Mouse (Mus musculus) intestine, postnatal 0 days (tissue): Measurements from ENCODE around the gene Gan. TPM values are rescaled to one million over a fixed set of nuclear protein-coding genes. Genes with fewer than 3 reads are reported as not detected.

Experiments
- ATAC-seq: fragments of 200-750 bp; cut with Nextera tagmentation; 2 replicates; pipeline ENCODE4 v1.8.0; 2017; ENCODE audit warnings: mild to moderate bottlenecking, moderate TSS enrichment, moderate library complexity
- H3K27ac ChIP-seq: fragments of 300-500 bp; sonication (generic); 2 replicates; pipeline ENCODE4 v1.5.1; 2014; ENCODE audit warnings: mild to moderate bottlenecking, low read depth, low read length, moderate library complexity
- H3K27me3 ChIP-seq: fragments of 300-500 bp; sonication (generic); replicated peaks from 2 replicates; pipeline ENCODE4 v1.6.1; 2014; ENCODE audit warnings: low read length, mixed read lengths; ENCODE audit not compliant: control insufficient read depth, insufficient read depth
- H3K36me3 ChIP-seq: fragments of 300-500 bp; sonication (generic); 2 replicates; pipeline ENCODE4 v1.6.1; 2014; ENCODE audit warnings: mild to moderate bottlenecking, moderate library complexity; ENCODE audit not compliant: control insufficient read depth, insufficient read depth
- H3K4me1 ChIP-seq: fragments of 300-500 bp; sonication (generic); replicated peaks from 2 replicates; pipeline ENCODE4 v1.6.1; 2014; ENCODE audit warnings: antibody characterized with exemption, low read length, mixed read lengths; ENCODE audit not compliant: control insufficient read depth, insufficient read depth
- H3K4me2 ChIP-seq: fragments of 300-500 bp; sonication (generic); replicated peaks from 2 replicates; pipeline ENCODE4 v1.6.1; 2014; ENCODE audit warnings: low read depth, mild to moderate bottlenecking, moderate library complexity
- H3K4me3 ChIP-seq: fragments of 300-500 bp; sonication (generic); 2 replicates; pipeline ENCODE4 v1.5.1; 2014; ENCODE audit warnings: low read depth, low read length
- H3K9ac ChIP-seq: fragments of 300-500 bp; sonication (generic); 2 replicates; pipeline ENCODE4 v1.6.1; 2014; ENCODE audit warnings: mild to moderate bottlenecking, low read depth, low read length
- H3K9me3 ChIP-seq: fragments of 300-500 bp; sonication (generic); 2 replicates; pipeline ENCODE4 v1.6.1; 2016; ENCODE audit warnings: mixed run types; ENCODE audit not compliant: control insufficient read depth
- CTCF ChIP-seq: sonication (generic); IDR thresholded peaks from 2 replicates; pipeline ENCODE4 v1.5.1; 2016; ENCODE audit warnings: low read depth, mild to moderate bottlenecking, control low read depth, antibody characterized with exemption, moderate library complexity
- WGBS: fragments of 180-500 bp; shearing (Covaris S2); extraction: QIAGEN DNeasy Blood & Tissue Kit; methylation state at CpG from one replicate; pipeline ENCODE4 v1.1.7; 2014; 5-methylcytosine and 5-hydroxymethylcytosine counted together
- polyA plus RNA-seq: library from polyadenylated mRNA; unstranded; fragments of >200 nt; fragmentation: Nextera tagmentation; extraction: Ambion mirVana; gene quantifications from 2 replicates; pipeline ENCODE4 v1.2.1, GENCODE M21; 2015

Gan gene
- polyA plus RNA-seq, 1 experiment from 2014 or later, result 1.1 TPM

DNA sequence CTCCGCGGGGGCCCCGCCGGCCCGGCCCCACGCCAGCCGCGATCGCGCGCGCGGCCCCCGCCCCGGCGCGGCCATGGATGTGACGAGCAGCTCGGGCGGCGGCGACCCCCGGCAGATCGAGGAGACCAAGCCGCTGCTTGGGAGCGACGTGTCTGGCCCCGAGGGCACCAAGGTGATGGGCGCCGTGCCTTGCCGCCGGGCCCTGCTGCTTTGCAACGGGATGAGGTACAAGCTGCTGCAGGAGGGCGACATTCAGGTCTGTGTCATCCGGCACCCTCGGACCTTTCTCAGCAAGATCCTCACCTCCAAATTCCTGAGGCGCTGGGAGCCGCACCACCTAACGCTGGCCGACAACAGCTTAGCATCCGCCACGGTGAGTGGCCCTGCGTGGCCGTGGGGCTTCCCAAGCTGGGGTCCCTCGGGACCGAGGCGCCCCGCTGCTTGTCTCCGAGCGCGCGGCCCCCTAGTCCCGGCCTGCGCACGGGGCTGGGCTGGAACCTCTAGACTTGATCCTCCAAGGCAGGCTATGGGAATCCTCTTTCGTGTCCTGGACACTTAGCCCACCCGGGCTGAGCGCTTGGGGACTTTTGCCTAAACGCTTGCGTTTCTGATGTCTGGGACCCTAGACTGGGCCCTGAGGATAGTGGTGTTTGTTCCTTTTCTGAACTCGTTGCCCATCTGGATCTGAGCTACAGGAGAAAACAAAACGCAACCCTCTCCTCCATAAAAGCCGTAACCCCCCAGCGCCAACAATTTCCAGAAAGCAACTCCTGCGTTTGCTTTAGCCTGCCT is 99.3 kb downstream of the Gan start, which contains the start of gene Cmip:
Gene Cmip (plus strand): TSS at position 36 of the 792 bp plus-strand sequence.
- peak within 1 kb of the TSS; percentile 96 for H3K4me3 ChIP-seq
- peak within 1 kb of the TSS; percentile 77 for H3K4me2 ChIP-seq
- no peaks in the 10 kb centered on the region for H3K9me3 ChIP-seq
- ATAC-seq, result no peak; the same call in 1 of the 2 replicates
- no peaks in the 10 kb centered on the region for H3K27me3 ChIP-seq
- peak within 1 kb of the TSS; percentile 95 for H3K27ac ChIP-seq
- under 1% methylated on average over 58 of the region's 65 CpGs for WGBS
- H3K4me1 ChIP-seq, result peaks cover 17% of the 10 kb centered on the region; the same call in 1 of the 2 replicates
- H3K9ac ChIP-seq, result peak within 1 kb of the TSS; percentile 99
- no peak for TF ChIP-seq CTCF
- H3K36me3 ChIP-seq, result no peaks in the 10 kb centered on the region

DNA sequence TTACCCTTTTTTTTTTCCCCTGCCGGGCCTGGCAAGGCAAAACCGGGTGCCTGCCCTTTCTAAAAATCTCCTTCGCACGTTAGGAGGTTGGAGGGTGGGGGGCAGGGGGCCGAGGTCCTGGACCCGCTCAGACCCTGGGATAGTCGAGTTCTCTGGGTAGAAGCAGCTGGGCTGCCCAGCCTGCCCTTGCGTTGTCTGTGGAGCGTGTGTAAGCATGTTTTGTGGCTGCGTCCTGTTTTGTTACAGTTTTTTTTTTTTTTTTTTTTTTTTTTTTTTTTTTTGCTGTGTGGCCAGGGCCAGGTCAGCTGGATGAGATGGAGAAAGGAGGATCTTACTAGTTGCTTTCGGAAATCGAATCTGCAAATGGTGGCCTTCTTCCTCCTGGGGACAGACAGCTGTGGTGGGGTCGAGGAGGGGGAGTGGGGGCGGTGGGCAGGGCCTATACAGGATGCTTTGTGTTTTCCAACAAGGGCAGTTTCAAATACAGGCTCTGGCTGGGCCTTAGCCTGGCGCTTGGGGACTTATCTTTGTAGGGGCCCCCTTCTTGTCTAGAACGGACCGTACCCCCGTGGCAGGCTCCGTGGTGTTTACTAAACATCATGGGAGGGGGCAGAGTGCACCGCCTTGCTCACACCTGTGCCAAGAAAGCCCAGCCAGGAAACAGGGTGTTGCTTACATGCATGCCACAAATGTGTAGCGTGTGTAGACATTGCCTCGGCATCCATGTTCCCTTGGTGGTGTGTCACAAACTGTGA is 100.1 kb downstream of the Gan start:
- 0 out of 2 replicates have a peak, but pooled peaks have one; percentile 14 for ATAC-seq
- WGBS, result 1% methylated on average over 22 of the region's 22 CpGs
- Histone ChIP-seq H3K9ac (peak overlapping the region; percentile 99), H3K9me3 (no peaks in the 10 kb centered on the region), H3K27me3 (no peaks in the 10 kb centered on the region), H3K36me3 (no peaks in the 10 kb centered on the region), H3K4me1 (peaks cover 17% of the 10 kb centered on the region; the same call in 1 of the 2 replicates), H3K4me2 (peak overlapping the region; percentile 77), H3K27ac (peak overlapping the region; percentile 95), H3K4me3 (peak overlapping the region; percentile 96)
- no peak for TF ChIP-seq CTCF

DNA sequence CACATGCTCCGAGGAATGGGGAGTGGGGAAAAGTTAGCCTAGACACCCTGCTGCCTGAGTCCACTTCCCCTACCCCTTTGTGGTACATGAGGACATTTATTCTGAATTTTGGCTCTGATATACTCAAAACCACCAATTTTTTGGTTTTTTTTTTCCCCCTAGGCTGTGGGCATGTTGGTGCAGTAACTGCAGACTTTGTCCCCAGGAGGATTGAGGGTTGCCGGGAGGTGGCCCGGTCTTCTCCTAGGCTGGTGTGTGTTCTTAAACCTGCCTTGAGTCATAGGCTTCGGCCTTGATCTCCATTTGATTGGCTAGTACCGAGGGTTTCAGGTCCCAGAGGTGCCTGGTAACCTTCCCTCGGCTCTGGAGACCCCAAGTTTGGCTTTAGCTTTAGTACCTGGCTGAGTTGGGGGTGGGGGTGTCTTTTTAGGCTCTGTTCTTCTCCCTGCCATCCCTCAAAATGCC is 100.7 kb downstream of the Gan start:
- no peak for ATAC-seq
- Histone ChIP-seq H3K4me1 (peaks cover 17% of the 10 kb centered on the region; the same call in 1 of the 2 replicates), H3K9me3 (no peaks in the 10 kb centered on the region), H3K4me3 (peak overlapping the region; percentile 96), H3K9ac (peak overlapping the region; percentile 99), H3K27me3 (no peaks in the 10 kb centered on the region), H3K36me3 (no peaks in the 10 kb centered on the region), H3K4me2 (peak overlapping the region; percentile 77), H3K27ac (peak overlapping the region; percentile 95)
- no peak for TF ChIP-seq CTCF
- 20% methylated on average over 6 of the region's 6 CpGs for WGBS

DNA sequence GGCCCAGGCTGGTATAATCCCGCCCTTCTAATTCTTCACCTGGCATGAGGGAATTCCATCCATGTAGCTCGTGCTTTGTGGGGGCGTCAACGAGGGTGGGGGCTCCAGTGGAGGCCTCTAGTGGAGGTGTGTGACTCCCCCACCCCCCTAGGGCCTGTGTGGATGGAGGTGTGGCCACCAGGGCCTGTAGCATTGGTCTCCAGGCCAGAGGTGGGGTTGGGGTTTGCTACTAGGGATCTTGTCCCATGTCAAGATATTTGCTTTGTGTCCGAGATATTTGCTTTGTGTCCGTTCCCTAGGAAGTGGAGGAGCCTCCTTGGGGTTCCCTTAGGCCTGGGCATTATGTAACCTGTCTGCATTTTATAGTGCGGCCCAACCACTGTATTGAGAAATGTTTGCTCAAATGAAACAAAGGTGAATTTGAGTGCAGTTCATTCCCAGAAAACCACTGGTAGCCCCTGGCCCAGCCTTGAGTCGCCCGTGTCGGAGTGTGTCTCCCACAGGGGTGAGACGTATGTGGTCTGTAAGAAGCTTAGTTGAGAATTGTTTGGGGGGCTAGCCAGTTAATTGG is 101.6 kb downstream of the Gan start:
- peak overlapping the region; percentile 99 for H3K9ac ChIP-seq
- TF ChIP-seq CTCF, result peak; percentile 33
- peak overlapping the region; percentile 77 for H3K4me2 ChIP-seq
- H3K27ac ChIP-seq, result peak overlapping the region; percentile 95
- peak; percentile 4; the same call in 1 of the 2 replicates for ATAC-seq
- peaks cover 17% of the 10 kb centered on the region; the same call in 1 of the 2 replicates for H3K4me1 ChIP-seq
- no peaks in the 10 kb centered on the region for H3K36me3 ChIP-seq
- H3K27me3 ChIP-seq, result no peaks in the 10 kb centered on the region
- H3K4me3 ChIP-seq, result peak overlapping the region; percentile 96
- WGBS, result 35% methylated on average over 11 of the region's 11 CpGs
- H3K9me3 ChIP-seq, result no peaks in the 10 kb centered on the region

DNA sequence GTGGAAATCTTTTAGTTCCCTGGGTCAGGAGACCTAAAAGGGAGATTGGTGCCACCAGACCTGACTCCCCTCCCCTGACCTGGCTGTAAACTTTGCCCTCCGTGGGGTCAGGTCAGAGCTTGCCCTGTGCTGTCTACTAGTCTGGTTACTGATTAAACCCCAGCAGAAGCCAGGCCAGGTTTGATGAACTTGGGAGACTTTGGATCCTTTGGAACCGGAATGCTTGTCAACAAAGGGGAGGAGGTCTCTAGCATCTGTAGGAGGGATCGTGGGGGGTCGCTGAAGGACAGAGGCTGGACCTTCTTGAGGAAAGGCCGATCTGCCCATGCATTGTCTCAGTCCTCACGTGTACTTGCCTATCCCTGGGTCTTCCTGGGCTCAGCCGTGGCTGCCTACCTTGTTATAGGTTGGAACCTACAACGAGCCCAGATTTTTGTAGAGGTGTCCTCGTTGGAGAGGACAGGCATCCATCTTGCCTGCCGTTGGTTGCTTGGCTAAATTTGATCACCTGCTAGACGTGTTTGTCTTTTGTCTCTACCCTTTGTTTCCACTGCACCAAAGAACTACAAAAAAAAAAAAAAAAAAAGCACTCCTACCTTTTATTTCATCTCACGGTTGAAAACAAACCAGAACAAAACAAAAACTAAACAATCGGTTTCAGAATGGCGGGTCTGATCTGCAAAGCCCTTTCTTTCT is 102.4 kb downstream of the Gan start:
- ATAC-seq, result peak; percentile 25; the same call in 1 of the 2 replicates
- Histone ChIP-seq H3K9me3 (no peaks in the 10 kb centered on the region), H3K4me2 (peak overlapping the region; percentile 77), H3K36me3 (no peaks in the 10 kb centered on the region), H3K27ac (peak overlapping the region; percentile 95), H3K9ac (peak overlapping the region; percentile 45), H3K4me1 (peaks cover 25% of the 10 kb centered on the region), H3K4me3 (peak overlapping the region; percentile 96), H3K27me3 (no peaks in the 10 kb centered on the region)
- no peak for TF ChIP-seq CTCF
- 20% methylated on average over 14 of the region's 14 CpGs for WGBS
